Mouse (Mus musculus) CH12.LX (cell line): ENCODE data around the gene Usp21. TPM values are rescaled to one million over a fixed set of nuclear protein-coding genes. Genes with fewer than 3 reads are reported as not detected.

Experiments
- DNase-seq: peaks from one replicate; pipeline ENCODE4 v3.0.0-alpha.2; 2013; ENCODE audit errors: extremely low read depth
- H3K27ac ChIP-seq: 2 replicates; pipeline ENCODE4 v1.5.1; 2012; ENCODE audit warnings: low read depth, mild to moderate bottlenecking, control low read depth, moderate library complexity; ENCODE audit not compliant: insufficient read depth
- H3K27me3 ChIP-seq: replicated peaks from 2 replicates; pipeline ENCODE3; 2012; ENCODE audit warnings: inconsistent platforms
- H3K36me3 ChIP-seq, 2 experiments: replicated peaks in 1 of 2; 2 replicates each; pipeline versions ENCODE3 to v1.6.1; 2012; ENCODE audit warnings: inconsistent platforms in 1 of 2, low read length in 1 of 2, mild to moderate bottlenecking in 1 of 2, mixed read lengths in 1 of 2, moderate library complexity in 1 of 2; ENCODE audit not compliant: control insufficient read depth in 1 of 2, insufficient read depth in 1 of 2
- H3K4me1 ChIP-seq, 2 experiments: 2 replicates each; pipeline ENCODE4 v1.6.1; 2012; ENCODE audit warnings: inconsistent platforms in 1 of 2, moderate library complexity in 1 of 2; ENCODE audit not compliant: insufficient read depth in 2 of 2, control insufficient read depth in 1 of 2
- H3K4me2 ChIP-seq: 2 replicates; pipeline ENCODE4 v1.6.1; 2012; ENCODE audit warnings: low read depth, mild to moderate bottlenecking, control low read depth; ENCODE audit not compliant: poor library complexity, insufficient read depth, severe bottlenecking
- H3K4me3 ChIP-seq, 3 experiments: fragments of 150-350 bp in 1 of 3; sonication (generic) in 1 of 3; replicated peaks in 1 of 3; 2 replicates each; pipeline versions ENCODE3 to v1.5.1; 2011 to 2012; ENCODE audit warnings: low read depth in 2 of 3, low read length in 2 of 3, mild to moderate bottlenecking in 2 of 3, moderate library complexity in 2 of 3, control low read depth in 1 of 3, improper control_type of control experiment in 1 of 3, inconsistent platforms in 1 of 3, mixed read lengths in 1 of 3; ENCODE audit not compliant: poor library complexity in 1 of 3
- H3K79me2 ChIP-seq: replicated peaks from 2 replicates; pipeline ENCODE4 v1.6.1; 2012; ENCODE audit warnings: mild to moderate bottlenecking, moderate library complexity; ENCODE audit not compliant: control insufficient read depth, poor library complexity, insufficient read depth, severe bottlenecking; ENCODE audit errors: extremely low read depth
- H3K9ac ChIP-seq: 2 replicates; pipeline ENCODE4 v1.6.1; 2012; ENCODE audit warnings: low read depth, mild to moderate bottlenecking, control low read depth, moderate library complexity; ENCODE audit not compliant: insufficient read depth
- H3K9me3 ChIP-seq: replicated peaks from 2 replicates; pipeline ENCODE3; 2012; ENCODE audit warnings: low read length, inconsistent platforms, mixed read lengths
- CHD1 ChIP-seq: IDR thresholded peaks from 2 replicates; pipeline ENCODE4 v1.6.1; 2012; ENCODE audit warnings: low read depth, low read length, improper control_type of control experiment, inconsistent platforms
- CHD2 ChIP-seq: IDR thresholded peaks from 2 replicates; pipeline ENCODE4 v1.6.1; 2011; ENCODE audit warnings: low read length, improper control_type of control experiment
- E2F4 ChIP-seq: IDR thresholded peaks from 2 replicates; pipeline ENCODE4 v1.6.1; 2011; ENCODE audit warnings: low read depth, low read length, improper control_type of control experiment; ENCODE audit not compliant: insufficient replicate concordance
- ELF1 ChIP-seq: IDR thresholded peaks from 2 replicates; pipeline ENCODE4 v1.6.1; 2014; ENCODE audit warnings: low read depth, mild to moderate bottlenecking, inconsistent platforms, low read length, improper control_type of control experiment
- EP300 ChIP-seq: IDR thresholded peaks from 2 replicates; pipeline ENCODE4 v1.6.1; 2011; ENCODE audit warnings: low read length, improper control_type of control experiment
- ETS1 ChIP-seq: conservative IDR thresholded peaks from 2 replicates; pipeline ENCODE4 v1.6.1; 2012; ENCODE audit warnings: low read depth, mild to moderate bottlenecking, inconsistent platforms, low read length, improper control_type of control experiment, moderate library complexity
- GABPA ChIP-seq: IDR thresholded peaks from 2 replicates; pipeline ENCODE4 v1.6.1; 2012; ENCODE audit warnings: low read depth, low read length, improper control_type of control experiment, inconsistent platforms; ENCODE audit not compliant: insufficient replicate concordance
- HCFC1 ChIP-seq: IDR thresholded peaks from 2 replicates; pipeline ENCODE4 v1.6.1; 2012; ENCODE audit warnings: low read depth, mild to moderate bottlenecking, inconsistent platforms, low read length, improper control_type of control experiment
- IRF4 ChIP-seq: IDR thresholded peaks from 2 replicates; pipeline ENCODE4 v1.6.1; 2014; ENCODE audit warnings: low read depth, mild to moderate bottlenecking, inconsistent platforms, low read length, improper control_type of control experiment
- JUND ChIP-seq: conservative IDR thresholded peaks from 2 replicates; pipeline ENCODE4 v1.6.1; 2011; ENCODE audit warnings: low read depth, low read length, improper control_type of control experiment
- KAT2A ChIP-seq: IDR thresholded peaks from 2 replicates; pipeline ENCODE4 v1.6.1; 2012; ENCODE audit warnings: low read length, improper control_type of control experiment, inconsistent platforms; ENCODE audit not compliant: insufficient replicate concordance
- MAFK ChIP-seq: IDR thresholded peaks from 2 replicates; pipeline ENCODE4 v1.6.1; 2011; ENCODE audit warnings: low read length, improper control_type of control experiment; ENCODE audit not compliant: insufficient replicate concordance
- MYC ChIP-seq: IDR thresholded peaks from 2 replicates; pipeline ENCODE4 v1.6.1; 2011; ENCODE audit warnings: low read depth, mild to moderate bottlenecking, improper control_type of control experiment, low read length
- NELFE ChIP-seq: IDR thresholded peaks from 2 replicates; pipeline ENCODE4 v1.6.1; 2011; ENCODE audit warnings: low read depth, low read length, improper control_type of control experiment
- NRF1 ChIP-seq: IDR thresholded peaks from 2 replicates; pipeline ENCODE4 v1.6.1; 2014; ENCODE audit warnings: low read depth, mild to moderate bottlenecking, inconsistent platforms, low read length, improper control_type of control experiment, moderate library complexity
- PAX5 ChIP-seq: IDR thresholded peaks from 2 replicates; pipeline ENCODE4 v1.6.1; 2012; ENCODE audit warnings: low read length, inconsistent platforms, mixed read lengths
- POLR2A ChIP-seq: IDR thresholded peaks from 2 replicates; pipeline ENCODE4 v1.6.1; 2011; ENCODE audit warnings: low read depth, mild to moderate bottlenecking, improper control_type of control experiment, low read length
- POLR2AphosphoS2 ChIP-seq: IDR thresholded peaks from 2 replicates; pipeline ENCODE4 v1.6.1; 2011; ENCODE audit warnings: low read depth, low read length, improper control_type of control experiment
- RAD21 ChIP-seq: IDR thresholded peaks from 2 replicates; pipeline ENCODE4 v1.6.1; 2011; ENCODE audit warnings: low read depth, mild to moderate bottlenecking, low read length, improper control_type of control experiment, moderate library complexity
- RCOR1 ChIP-seq: conservative IDR thresholded peaks from 2 replicates; pipeline ENCODE4 v1.6.1; 2012; ENCODE audit warnings: low read depth, mild to moderate bottlenecking, inconsistent platforms, low read length, improper control_type of control experiment
- SIN3A ChIP-seq: IDR thresholded peaks from 2 replicates; pipeline ENCODE4 v1.6.1; 2012; ENCODE audit warnings: low read length, improper control_type of control experiment, inconsistent platforms
- SMC3 ChIP-seq: IDR thresholded peaks from 2 replicates; pipeline ENCODE4 v1.6.1; 2011; ENCODE audit warnings: low read depth, low read length, improper control_type of control experiment
- TCF12 ChIP-seq: IDR thresholded peaks from 2 replicates; pipeline ENCODE4 v1.6.1; 2014; ENCODE audit warnings: low read depth, mild to moderate bottlenecking, inconsistent platforms, low read length, improper control_type of control experiment
- UBTF ChIP-seq: IDR thresholded peaks from 2 replicates; pipeline ENCODE4 v1.6.1; 2012; ENCODE audit warnings: low read depth, mild to moderate bottlenecking, inconsistent platforms, low read length, improper control_type of control experiment, moderate library complexity
- USF1 ChIP-seq: IDR thresholded peaks from 2 replicates; pipeline ENCODE4 v1.6.1; 2014; ENCODE audit warnings: low read depth, mild to moderate bottlenecking, inconsistent platforms, low read length, improper control_type of control experiment
- USF2 ChIP-seq: conservative IDR thresholded peaks from 2 replicates; pipeline ENCODE4 v1.6.1; 2011; ENCODE audit warnings: low read depth, low read length, improper control_type of control experiment
- ZC3H11A ChIP-seq: IDR thresholded peaks from 2 replicates; pipeline ENCODE4 v1.6.1; 2012; ENCODE audit warnings: low read depth, mild to moderate bottlenecking, inconsistent platforms, low read length, improper control_type of control experiment
- ZKSCAN1 ChIP-seq: IDR thresholded peaks from 2 replicates; pipeline ENCODE4 v1.6.1; 2012; ENCODE audit warnings: low read depth, inconsistent platforms, low read length, improper control_type of control experiment, borderline replicate concordance
- ZMIZ1 ChIP-seq: IDR thresholded peaks from 2 replicates; pipeline ENCODE4 v1.6.1; 2012; ENCODE audit warnings: low read depth, mild to moderate bottlenecking, inconsistent platforms, low read length, improper control_type of control experiment
- ZNF384 ChIP-seq: IDR thresholded peaks from 2 replicates; pipeline ENCODE4 v1.6.1; 2012; ENCODE audit warnings: low read depth, low read length, improper control_type of control experiment, inconsistent platforms
- dilution Hi-C: fragments of 300-500 bp; cut with MboI; formaldehyde crosslinking; loops from 2 replicates; pipeline ENCODE4 v1.14.3; 2020; ENCODE audit warnings: low sequenced_read_pairs; ENCODE audit not compliant: extremely low pct_unique_long_range_greater_than_20kb, extremely low pct_ligation_motif_present
- in situ Hi-C: fragments of 300-500 bp; cut with MboI; formaldehyde crosslinking; loops from 3 replicates; pipeline ENCODE4 v1.14.3; 2019; ENCODE audit warnings: low sequenced_read_pairs, low pct_ligation_motif_present, low pct_unique_long_range_greater_than_20kb, mixed read lengths
- polyA plus RNA-seq: library from polyadenylated mRNA; unstranded; fragments of >175 nt; gene quantifications from 2 replicates; pipeline ENCODE4 v1.2.1, GENCODE M21; 2012; ENCODE audit warnings: low read depth; ENCODE audit not compliant: insufficient read length
- total RNA-seq, 2 experiments: library from RNA; depleted of rRNA; stranded (reverse); fragments of 300-350 nt in 1 of 2; fragments of >200 nt in 1 of 2; gene quantifications; 2 replicates each; pipeline ENCODE4 v1.2.3; 2012 to 2014

Gene Usp21
- total and polyA plus RNA-seq, 3 experiments: 8.5 to 37.6 (median 14.2) TPM

DNA sequence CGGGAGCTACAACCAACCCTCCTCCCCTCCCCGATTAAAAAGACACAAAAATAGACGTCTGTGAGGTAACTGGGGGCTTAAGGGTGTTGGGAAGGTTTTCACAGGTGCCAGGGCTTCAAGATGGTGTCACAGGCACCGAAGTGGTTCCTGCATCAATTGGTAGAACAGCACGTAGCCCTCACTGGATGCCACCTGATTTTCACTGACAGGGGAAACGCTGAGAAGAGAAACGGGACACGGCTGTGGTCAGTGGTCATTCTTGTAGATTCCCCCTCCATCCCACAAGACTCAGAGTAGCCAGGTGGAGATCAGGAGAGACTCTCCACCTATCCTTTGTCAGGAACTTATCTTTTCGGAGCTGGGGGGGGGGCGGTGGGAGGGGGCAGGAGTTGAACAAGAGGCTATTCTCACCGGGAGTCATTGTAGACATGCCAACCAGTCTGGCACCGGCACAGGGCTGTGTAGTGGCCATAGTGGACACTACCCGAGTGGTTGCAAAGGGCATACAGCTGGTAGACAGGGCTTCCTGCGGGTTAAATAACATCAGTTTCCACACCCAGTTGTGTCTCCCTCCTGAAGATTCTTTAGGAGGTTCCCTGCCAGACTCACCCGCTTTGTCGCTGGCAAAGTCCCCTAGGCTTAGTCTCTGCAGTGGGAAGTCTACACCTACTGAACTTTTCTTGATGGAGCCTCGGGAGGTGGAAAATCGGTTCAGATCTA lies 5.5 kb downstream of the Usp21 start:
- dilution Hi-C loops: no loop called here

GRCm38 (mm10) chr1:171281528-171281923 lies 6.3 kb downstream of the Usp21 start:
- dilution Hi-C loops: no loop called here
- H3K27me3 ChIP-seq: no peaks in the 10 kb centered on the region
- H3K4me2 ChIP-seq: peak overlapping the region; percentile 70
- H3K27ac ChIP-seq: peak overlapping the region; percentile 58
- peaks cover 41 to 72% of the 10 kb centered on the region in 2 experiments for H3K36me3 ChIP-seq
- H3K4me3 ChIP-seq: peak overlapping the region; percentile 59 to 92 (median 70)
- H3K9me3 ChIP-seq: no peaks in the 10 kb centered on the region
- no peaks in the 10 kb centered on the region for H3K79me2 ChIP-seq
- peak; percentile 78 for DNase-seq
- in situ Hi-C loops: no loop called here
- peak overlapping the region; percentile 77 for H3K9ac ChIP-seq
- peaks cover 0 to 31% of the 10 kb centered on the region in 2 experiments; a peak in 2 of 4 replicates for H3K4me1 ChIP-seq
- TF ChIP-seq NRF1 (0 out of 2 replicates have a peak, but pooled peaks have one; percentile 13), ZKSCAN1 (no peak), NELFE (no peak), POLR2AphosphoS2 (no peak), GABPA (no peak), SIN3A (no peak), USF1 (no peak), ZNF384 (no peak), TCF12 (peak; percentile 0; the same call in 1 of the 2 replicates), CHD2 (no peak), MYC (no peak), ELF1 (no peak), UBTF (no peak), ZMIZ1 (no peak), IRF4 (0 out of 2 replicates have a peak, but pooled peaks have one; percentile 3), SMC3 (peak; percentile 48; the same call in 1 of the 2 replicates), HCFC1 (no peak), ETS1 (no peak), RAD21 (peak; percentile 37), KAT2A (no peak), POLR2A (no peak), PAX5 (no peak), E2F4 (no peak), EP300 (no peak), ZC3H11A (no peak), CHD1 (no peak), MAFK (no peak), JUND (no peak)

More for the DNA sequence above, 5.5 kb downstream of the Usp21 start:
- peak overlapping the region in 1 of 3 experiments; percentile 59 for H3K4me3 ChIP-seq
- H3K27me3 ChIP-seq: no peaks in the 10 kb centered on the region
- no peak for DNase-seq
- H3K4me1 ChIP-seq: peaks cover 0 to 37% of the 10 kb centered on the region in 2 experiments; a peak in 2 of 4 replicates
- peak overlapping the region; percentile 77; the same call in 1 of the 2 replicates for H3K9ac ChIP-seq
- 0 out of 2 replicates have a peak, but pooled peaks cover 3% of the 10 kb centered on the region for H3K79me2 ChIP-seq
- no peak for TF ChIP-seq ELF1
- TF ChIP-seq ETS1: no peak
- TF ChIP-seq SIN3A: no peak
- TF ChIP-seq ZKSCAN1: no peak
- TF ChIP-seq MAFK: no peak
- no peak for TF ChIP-seq USF1
- TF ChIP-seq RCOR1: no peak
- TF ChIP-seq ZNF384: no peak
- TF ChIP-seq USF2: no peak
- in situ Hi-C loops: no loop called here
- H3K27ac ChIP-seq: no peak overlapping the region
- H3K9me3 ChIP-seq: no peaks in the 10 kb centered on the region
- H3K36me3 ChIP-seq: peaks cover 35 to 67% of the 10 kb centered on the region in 2 experiments
- H3K4me2 ChIP-seq: peak overlapping the region; percentile 70; the same call in 1 of the 2 replicates
